Mouse (Mus musculus): ENCODE data around the gene Hoxd13.
A peak's percentile ranks its signal among the peaks of the same experiment; 100 is the strongest.

The Hoxd13 gene

DNA sequence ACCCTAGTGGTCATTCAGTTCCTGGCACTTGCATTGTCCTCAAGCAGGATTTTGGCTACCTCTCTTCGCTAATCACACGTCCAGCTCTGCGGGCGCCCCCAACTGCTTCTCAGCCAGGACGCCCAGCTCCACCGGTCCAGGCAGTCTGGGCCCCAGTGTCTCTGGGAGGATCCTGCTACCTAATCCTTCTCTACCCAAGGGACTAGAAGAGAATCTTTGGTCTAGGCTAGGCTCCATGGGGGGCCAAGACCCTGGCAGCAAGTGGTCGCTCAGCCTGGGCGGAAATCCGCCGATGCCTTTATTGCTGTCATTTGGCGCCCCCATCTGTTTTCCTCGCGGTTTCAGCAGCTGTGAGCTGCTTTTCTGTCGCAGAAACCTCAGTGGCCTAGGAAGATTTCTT lies 6.4 kb upstream of the Hoxd13 start:
- peak; percentile 65 for DNase-seq (ENCODE audit: low spot score)

DNA sequence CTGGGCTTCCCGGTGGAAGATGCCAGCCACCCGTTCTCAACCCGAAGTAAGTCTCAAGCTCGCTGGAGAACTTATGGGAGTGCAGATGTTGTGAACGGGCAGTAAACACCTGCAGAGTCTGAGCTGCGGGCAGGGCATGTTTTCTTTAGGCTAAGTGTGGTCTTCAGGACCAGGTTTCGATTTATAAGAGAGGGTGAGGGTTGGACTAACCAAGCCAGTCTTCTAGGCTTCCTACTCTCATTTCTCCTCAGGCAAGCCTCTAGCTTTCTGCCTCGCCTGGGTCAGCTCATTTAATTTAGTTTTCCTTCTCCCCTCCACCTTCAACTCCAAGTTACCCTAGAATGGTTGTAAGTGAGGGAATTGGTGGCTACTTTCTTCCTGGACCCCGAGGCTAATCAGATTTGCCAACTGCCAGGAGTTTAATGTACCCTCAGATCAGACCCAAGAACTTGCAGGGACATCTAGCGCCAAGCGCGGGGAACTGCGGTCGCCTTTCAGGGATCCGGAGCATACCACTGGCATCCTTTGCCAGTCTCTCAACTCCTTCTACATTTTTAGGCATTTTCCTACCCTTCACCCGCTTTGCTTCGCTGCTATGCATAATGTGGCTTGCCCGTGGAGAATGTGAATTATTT lies 4.7 kb upstream of the Hoxd13 start:
- DNase-seq (ENCODE audit: low spot score): peak; percentile 65

DNA sequence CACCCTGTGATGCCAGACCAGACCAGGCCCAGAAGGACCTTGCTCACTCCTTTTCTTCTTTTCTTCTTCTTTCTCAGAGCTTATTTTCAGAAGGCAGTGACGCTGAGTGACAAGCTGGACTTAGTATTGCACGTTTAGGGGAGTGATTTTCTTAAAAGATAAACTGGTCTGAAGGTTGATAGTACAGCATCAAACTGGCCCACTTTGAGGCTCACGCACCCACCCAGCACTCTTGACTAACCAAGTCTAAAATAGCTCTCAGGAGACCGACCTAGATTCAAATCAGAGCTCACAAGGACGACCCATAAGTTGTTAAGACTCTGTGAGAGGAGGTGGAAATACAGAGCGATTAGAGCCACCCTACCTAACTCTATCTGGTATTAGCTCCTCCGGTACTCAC lies 1.7 kb upstream of the Hoxd13 start:
- no peak for DNase-seq (ENCODE audit: low spot score)

DNA sequence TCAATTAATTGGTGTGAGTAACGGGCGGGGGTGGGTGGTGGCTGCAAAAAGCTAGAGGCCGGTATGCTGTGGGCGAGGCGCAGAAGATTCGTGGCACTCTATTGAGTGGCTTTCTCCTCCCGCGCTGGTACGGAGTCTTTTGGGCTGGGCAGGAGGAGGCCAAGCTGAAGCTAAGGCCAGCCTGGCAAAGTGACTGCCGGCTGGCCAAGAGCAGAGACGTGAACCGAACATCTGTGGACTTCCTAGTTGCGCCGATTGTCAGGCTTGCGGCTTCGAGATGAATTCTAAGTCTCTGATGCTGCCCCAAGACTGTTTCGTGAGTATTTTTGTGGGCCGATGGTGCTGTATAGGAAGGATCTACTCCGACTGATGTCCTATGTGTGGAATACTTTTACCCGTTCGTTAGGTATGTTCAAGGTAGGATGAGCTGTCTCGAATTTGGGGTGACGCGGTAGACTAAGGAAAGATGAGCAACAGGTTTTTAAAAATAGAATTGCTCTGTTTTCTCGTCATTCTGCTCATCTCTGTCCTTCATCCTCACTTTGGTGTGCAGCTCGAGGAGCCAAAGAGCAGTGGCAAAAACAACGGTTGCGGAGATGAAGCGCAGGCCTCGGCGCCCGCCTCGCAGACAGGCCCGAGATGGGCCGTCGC lies 794 bp upstream of the Hoxd13 start:
- no peak for DNase-seq (ENCODE audit: low spot score)

DNA sequence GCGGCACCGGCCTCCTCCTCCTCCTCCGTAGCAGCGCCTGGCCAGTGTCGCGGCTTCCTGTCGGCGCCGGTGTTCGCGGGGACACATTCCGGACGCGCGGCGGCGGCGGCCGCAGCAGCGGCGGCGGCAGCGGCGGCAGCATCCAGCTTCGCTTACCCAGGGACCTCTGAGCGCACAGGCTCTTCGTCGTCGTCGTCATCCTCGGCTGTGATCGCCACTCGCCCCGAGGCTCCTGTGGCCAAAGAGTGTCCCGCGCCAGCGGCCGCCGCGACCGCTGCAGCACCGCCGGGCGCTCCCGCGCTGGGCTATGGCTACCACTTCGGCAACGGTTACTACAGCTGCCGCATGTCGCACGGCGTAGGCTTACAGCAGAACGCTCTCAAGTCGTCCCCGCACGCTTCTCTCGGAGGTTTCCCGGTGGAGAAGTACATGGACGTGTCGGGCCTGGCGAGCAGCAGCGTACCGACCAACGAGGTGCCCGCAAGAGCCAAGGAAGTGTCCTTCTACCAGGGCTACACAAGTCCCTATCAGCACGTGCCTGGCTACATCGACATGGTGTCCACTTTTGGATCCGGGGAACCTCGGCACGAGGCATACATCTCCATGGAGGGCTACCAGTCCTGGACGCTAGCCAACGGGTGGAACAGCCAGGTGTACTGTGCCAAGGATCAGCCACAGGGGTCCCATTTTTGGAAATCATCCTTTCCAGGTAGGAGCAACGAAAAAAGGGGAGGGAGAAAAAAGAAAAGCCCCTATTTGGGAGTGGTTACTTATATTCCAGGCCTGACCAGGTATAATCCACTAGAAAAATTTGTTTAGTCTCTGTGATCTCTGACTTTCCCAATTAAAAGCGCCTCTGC lies 490 bp downstream of the Hoxd13 start:
- no peak for DNase-seq (ENCODE audit: low spot score)

DNA sequence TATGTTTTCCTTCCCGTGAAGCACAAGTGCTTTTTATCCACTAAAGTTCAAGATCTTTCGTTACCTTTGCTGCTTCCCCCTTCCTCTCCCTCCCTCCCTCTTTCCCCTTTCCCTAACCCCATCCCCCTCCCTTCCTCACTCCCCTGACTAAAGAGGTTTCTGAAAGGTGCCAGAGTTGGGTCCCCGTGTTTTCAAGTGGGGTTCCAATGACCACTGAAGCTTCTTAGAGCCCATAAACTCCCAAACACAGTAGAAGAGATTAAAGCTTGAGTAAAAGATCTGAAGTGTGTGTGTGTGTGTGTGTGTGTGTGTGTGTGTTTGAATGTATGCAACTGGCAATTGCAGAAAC lies 1.1 kb downstream of the Hoxd13 start:
- no peak for DNase-seq (ENCODE audit: low spot score)

DNA sequence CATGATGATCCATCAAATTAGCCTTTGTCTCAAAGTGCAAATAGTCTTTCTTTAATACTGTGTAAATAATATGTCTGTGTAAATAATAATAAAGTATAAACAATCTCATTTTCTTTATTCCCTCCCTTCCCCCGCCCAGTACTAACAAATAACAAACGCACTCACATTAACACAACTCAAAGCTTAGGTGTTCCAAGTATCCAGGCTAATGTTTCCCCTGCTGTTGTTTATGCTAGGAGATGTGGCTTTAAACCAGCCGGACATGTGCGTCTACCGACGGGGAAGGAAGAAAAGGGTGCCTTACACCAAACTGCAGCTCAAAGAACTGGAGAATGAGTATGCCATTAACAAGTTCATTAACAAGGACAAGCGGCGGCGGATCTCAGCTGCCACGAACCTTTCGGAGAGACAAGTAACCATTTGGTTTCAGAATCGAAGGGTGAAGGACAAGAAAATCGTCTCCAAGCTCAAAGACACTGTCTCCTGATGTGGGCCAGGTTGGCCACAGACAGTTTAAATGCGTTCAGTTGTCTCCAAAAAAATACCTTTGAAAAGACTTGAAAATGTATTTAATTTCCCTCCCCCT lies 1.6 kb downstream of the Hoxd13 start:
- no peak for DNase-seq (ENCODE audit: low spot score)

DNA sequence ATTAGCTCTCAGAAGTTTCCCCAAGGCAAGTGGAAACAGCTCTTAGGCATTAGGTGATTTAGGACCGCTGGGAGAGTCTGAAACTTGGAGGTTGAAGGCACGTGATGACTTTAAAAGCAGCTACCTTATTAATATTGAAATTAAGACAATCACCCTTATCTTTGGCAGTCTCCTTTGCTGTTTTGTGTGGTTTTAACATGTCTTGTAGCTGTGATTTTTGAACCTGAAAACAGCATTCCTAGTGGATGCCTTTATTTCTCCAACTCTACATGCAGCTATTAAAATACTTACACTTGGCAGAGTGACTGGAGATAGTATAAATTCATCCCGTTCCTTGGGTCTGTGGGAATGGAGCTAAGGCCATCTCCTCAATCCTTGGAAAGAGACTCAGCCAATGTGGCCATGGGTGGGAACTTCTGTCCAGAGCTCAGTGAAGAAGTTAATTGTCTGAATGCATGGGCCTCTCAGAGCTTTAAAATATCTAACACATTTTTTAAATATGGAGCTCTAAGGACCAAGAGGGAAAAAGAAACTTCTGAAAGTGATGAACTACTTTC lies 2.6 kb downstream of the Hoxd13 start:
- DNase-seq (ENCODE audit: low spot score): no peak

DNA sequence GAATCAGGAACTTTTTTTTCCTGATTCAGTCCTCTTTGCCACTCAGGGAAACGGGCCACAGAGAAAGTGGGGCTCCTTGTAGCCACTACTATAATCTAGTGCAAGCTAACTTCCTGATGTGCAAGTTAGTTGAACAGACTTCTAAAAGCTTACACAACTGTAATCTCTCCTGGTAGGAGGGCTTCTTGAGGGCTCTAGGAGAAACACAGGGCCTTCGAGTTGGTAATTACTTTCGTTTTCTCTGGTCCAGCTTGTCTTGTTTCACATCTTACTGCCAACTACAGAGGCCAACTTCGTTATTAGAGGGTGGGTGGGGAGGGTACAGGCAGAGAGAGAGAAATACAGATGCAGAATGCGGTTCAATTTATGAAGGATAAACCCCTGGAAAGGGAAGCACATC lies 3.7 kb downstream of the Hoxd13 start:
- DNase-seq (ENCODE audit: low spot score): no peak

DNA sequence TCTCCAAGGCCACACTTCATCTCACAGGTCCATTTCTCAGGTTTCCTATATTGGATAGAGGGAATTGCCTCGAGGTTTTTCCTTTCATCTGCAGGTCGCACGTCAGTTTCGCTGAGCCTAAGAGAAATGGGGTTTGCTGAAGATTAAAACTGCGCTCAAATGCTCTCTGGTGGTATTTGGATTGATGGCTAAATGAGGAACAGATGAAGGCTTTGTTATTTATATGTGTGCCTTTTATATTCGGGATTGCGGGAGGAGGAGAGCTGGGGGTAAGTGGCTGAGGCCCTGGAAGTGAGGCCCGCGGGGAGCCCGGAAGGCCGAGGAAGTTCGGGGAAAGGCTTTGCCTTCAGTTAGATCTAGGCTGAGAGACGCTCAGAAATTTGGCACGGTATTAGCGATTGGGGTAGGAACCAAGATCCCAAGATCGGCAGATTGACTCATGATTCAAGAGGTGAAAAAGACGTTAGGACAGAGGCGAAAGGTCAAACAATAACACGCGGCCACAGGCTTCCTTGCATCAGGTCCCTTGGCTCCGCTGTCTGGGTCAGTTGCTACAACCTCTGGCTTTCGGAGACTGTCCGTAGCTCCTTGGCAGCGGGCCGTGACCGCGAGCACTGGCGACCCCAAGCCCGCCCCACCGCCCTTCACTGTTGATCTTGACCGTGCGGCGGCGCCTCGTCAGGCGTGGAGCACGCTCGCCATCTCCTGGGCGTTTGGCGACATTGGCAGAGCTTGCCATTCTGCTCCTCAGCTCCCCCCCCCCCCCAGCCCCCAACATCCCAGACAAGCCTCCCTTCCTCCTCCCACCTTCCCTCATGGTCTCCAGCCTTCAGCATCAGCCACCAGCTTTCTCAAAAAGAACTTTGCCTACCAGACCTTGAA lies 4.6 kb downstream of the Hoxd13 start:
- DNase-seq (ENCODE audit: low spot score): peak; percentile 80

DNA sequence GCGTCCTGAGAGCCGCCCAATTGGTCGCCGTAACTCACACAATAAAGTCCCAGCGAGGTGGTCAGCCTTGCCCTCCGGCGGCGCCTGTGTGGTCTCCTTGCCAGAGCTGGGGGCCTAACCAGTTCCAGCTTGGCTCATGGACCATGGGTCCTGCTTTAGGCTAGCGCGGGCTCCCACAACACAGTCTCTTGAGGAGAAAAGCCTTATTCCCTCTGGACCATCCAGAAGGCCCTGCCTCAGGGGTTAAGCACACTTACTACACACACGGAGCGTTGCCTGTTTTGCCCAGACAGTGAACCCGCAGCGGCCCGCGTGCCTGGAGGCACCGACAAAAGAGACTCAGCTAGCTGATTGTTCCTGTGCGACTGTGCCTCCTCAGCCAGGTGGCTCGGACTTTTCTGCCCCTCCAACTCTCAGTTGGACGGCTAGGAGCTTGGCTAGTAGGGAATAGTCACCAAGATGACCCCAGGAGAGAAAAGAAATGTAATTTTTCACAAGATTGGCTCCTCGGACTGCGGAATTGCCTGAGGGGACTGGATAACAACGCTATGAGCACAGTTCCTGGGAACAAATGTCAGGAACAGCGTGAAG lies 5.8 kb downstream of the Hoxd13 start:
- no peak for DNase-seq (ENCODE audit: low spot score)

DNA sequence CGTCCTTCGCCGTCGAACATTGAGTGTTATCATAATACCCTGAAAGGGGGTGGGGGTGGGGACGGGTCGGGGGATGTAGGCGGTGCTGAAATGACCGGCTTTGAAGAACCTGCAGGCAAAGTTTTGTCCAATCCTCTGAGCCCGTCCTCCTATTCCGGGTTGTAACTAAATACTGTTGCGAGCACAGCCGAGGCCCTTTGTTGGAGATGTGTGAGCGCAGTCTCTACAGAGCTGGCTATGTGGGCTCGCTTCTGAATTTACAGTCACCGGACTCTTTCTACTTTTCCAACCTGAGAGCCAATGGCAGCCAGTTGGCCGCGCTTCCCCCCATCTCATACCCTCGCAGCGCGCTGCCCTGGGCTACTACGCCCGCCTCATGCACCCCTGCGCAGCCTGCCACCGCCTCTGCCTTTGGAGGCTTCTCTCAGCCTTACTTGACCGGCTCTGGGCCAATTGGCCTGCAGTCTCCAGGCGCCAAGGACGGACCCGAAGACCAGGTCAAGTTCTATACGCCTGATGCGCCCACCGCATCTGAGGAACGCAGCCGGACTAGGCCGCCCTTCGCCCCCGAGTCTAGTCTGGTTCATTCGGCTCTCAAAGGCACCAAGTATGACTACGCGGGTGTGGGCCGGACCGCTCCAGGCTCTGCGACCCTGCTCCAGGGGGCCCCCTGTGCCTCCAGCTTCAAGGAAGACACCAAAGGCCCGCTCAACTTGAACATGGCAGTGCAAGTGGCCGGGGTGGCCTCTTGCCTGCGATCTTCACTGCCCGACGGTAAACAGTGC lies 7.0 kb downstream of the Hoxd13 start, which contains the start of gene Hoxd12:
Gene Hoxd12, plus strand, starts transcription at position 133 of the 785 bp plus-strand sequence.
- DNase-seq (ENCODE audit: low spot score): no peak

DNA sequence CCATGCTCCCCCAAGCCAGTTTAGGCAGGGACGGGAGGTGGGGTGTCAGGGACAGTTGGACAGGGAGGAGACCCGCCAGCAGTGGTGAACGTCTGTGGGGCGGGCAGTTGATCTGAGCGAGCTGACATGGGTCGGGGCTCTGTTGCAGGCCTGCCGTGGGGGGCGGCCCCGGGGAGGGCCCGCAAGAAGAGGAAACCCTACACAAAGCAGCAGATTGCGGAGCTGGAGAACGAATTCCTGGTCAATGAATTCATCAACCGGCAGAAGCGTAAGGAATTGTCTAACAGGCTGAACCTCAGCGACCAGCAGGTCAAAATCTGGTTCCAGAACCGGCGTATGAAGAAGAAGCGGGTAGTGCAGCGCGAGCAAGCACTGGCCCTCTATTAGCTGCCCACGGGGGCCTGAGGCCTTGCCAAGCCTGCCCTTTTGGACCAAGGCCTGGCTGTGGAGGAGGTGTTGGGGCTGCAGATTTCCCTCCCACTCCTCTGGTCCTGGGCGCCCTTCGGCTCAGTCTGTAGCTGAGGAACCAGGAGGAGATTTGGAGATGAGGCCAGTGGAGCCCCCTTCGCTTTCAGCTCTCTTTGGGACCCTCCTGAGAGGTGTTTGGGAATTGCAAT lies 7.7 kb downstream of the Hoxd13 start:
- DNase-seq (ENCODE audit: low spot score): no peak

DNA sequence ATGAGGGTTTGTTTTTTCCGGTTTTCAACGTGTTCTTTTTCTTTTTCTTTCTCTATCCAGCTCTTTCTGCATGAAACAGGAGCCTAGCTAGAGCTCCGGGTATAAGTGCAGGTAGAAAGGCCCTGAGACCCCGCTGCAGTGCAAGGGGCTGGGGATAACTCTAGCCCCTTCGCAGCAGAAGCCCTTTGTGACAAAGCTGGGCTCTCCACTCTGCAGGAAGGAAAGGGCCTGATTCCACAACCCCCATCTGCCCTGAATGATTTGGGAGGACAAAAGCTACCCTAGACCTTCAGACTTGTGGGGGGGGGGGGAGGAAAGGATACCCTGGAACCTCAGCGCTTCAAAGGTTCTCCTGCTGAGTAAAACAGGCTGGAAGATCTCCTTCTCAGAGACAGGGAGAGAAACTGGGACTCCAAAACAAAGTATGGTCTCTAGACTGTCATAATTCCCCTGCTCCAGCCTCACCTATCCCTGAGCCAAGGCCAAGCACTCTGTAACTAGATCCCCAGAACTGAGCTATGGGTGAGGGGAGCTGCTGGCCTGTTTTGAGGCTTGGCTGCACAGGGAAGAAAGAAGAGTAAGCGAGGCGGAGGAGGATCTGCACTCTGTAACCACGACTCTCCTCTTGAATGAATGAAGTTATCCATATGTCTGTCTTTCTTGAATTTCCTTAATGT lies 8.4 kb downstream of the Hoxd13 start:
- DNase-seq (ENCODE audit: low spot score): no peak

DNA sequence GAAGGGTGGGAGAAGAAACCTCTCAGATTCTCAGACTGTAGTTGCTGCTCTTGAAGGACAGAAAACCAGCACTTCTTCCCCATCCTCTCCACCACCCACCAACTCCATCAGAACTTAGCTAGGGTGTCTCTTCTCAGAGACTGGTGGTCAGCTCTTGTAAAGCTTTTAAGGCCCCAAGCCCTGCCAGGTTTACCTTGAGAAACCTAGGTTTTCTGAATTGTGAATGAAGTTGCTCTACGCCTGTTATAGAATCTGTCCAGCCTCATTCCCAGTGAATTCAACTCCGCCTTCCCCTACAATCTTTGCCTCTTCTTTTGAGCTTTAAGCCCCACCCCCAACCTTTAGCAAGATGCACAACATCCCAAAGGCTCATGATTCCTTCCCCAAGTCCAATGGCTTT lies 9.0 kb downstream of the Hoxd13 start:
- DNase-seq (ENCODE audit: low spot score): no peak

DNA sequence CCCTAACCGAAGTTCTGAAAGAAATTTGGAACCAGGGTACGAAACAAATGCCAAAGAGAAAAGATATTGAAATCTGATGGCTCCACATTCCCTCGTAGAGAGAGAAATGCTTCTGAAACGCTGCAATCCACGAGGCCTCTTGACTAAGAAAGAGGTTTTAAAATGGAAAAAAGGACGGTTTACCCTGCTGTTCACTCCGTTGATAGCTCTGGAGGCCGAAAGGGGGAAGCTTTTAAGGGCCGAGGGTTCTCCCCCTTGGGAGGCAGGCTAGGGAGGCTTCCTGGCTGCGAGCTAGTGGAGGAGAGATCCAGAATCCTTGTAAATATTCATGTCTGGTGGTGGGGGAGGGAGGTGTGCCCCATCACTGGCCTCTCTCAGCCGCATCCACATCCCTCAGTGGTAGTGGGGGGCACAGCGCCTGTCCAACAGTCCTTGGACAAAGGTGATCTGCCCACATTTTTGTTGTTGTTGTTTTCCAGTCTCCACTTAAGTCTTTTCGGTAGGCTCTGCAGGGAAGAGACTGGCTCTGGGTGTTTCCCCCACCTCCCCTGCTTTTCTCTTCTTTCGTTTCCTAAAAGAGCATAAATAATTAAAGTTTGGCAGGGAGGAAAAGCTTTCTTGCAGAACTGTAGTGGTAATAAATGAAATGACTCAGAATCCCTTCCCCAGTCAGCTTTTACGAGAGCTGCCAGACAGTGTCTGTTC lies 10.9 kb downstream of the Hoxd13 start, which contains the start of gene Hoxd11:
Gene Hoxd11, plus strand, starts transcription at position 667 of the 705 bp plus-strand sequence.
- DNase-seq (ENCODE audit: low spot score): no peak

DNA sequence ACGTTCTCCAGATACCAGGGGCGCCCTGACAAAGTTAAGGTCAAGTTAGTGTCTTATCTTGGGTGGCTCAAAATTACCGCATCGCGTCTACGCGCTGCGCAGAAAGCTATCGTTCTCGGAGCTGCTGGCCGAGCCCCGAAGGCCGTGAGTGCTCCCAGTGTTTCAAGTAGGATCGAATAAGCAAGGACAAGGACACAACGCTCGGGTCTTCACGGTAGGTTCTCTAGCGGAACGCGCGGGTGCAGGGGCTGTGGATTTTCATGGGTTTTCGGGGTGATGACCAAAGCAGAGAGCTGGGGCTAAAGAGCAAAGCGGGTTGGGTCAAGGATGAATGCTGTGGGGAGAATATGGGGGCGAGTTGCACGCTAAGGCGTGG lies 11.5 kb downstream of the Hoxd13 start:
- no peak for DNase-seq (ENCODE audit: low spot score)

DNA sequence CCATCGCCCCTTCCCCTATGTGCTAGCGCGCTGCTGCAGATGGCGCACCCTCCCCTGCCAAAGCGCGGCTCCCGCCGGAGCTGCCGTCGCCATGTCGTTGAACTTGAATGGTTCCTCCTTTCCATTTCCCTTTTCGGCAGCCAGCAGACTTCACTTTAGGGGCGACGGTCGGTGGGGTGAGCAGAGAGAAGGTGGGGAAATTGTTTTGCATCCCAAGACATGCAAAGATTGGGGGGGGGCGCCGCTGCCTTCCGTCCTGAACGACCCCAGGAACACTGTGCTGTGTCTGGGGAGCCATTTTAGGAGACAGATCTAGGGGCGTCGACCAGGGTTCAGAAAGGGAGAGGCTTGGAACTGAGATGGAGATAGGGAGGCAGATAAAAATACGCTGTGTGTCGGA lies 11.9 kb downstream of the Hoxd13 start:
- DNase-seq (ENCODE audit: low spot score): no peak
